Mouse (Mus musculus): Measurements from ENCODE around the gene Zfp612. TPM values are rescaled to one million over a fixed set of nuclear protein-coding genes. Genes with fewer than 3 reads are reported as not detected.
"Not testable (repeated sequence)": the region's sequence is repeated elsewhere in the genome, so short reads cannot be mapped to it uniquely, and the experiment has no call there.

The Zfp612 gene
- 10 to 100 TPM; 22.4 to 24.6 TPM for total RNA-seq (2021)
- long read RNA-seq, experiment 1, full-length matches to known transcripts = 10 of 18 reads
- long read RNA-seq, experiment 1, partial matches to known transcripts = 0 of 18 reads
- long read RNA-seq, experiment 1, other reads (novel, unspliced or antisense) = 8 of 18 reads
- long read RNA-seq, experiment 2, full-length matches to known transcripts = 10 of 18 reads
- long read RNA-seq, experiment 2, partial matches to known transcripts = 0 of 18 reads
- long read RNA-seq, experiment 2, other reads (novel, unspliced or antisense) = 8 of 18 reads

DNA sequence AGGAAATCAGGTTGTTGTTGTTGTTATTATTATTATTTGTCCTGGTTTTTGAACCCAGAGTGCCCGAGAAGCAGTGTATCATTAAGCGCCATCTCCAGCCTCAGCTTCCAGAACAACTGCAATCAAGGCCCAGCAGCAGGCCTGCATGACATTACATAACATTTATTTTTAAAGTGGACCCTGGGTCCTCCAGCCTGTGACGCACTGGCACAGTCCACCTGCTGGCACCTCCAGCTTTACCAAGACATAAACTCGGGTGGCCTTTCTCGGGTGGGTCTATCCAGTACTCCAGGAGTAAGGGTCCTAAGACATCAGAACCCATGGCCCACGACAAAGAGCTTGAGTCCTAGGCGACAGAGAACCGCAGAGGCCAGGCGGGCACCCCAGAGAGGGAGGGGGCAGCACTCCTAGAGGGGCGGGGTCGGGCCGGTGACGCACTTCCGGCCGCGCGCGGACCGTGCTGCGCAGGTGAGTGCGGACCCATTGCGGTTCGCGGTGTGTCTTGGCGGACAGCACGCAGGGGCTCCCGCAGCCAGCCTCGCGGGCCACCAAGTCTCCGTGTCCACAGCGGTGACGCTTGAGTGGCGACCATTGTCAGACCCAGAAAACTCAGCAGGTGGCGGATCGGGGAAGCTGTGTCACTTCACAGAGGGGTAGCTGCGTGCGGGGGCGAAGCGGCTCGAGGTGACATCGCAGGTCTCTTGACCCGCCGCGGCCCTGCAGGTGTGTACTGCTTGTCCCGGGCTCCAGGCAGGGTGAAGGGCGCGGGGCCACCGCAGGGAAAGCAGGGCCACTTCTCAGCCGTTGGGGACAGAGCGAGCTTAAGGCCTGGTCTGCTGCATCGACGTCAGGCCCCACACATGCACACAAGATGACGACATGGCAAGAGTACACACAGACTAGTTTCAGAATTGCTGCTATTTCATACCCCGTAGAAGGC is at the start of gene Zfp612:
Gene Zfp612 (plus strand): TSS at position 465 of the 940 bp plus-strand sequence.
- peak; percentile 29 to 50 for DNase-seq (ENCODE audit: low spot score in 2 of 2)

GRCm38 (mm10) chr8:110033771-110034170 is 45.8 kb upstream of the Zfp612 start:
- DNase-seq (ENCODE audit: low spot score in 2 of 2) = not testable (repeated sequence)

- DNase-seq (ENCODE audit: low spot score in 2 of 2) = no peak
These were observed 45.2 kb upstream of the Zfp612 start for GRCm38 (mm10) chr8:110034331-110034730.

- DNase-seq (ENCODE audit: low spot score in 2 of 2) = peak in 1 of 2 experiments; percentile 13
These were observed 43.4 kb upstream of the Zfp612 start for GRCm38 (mm10) chr8:110036156-110036555.

DNA sequence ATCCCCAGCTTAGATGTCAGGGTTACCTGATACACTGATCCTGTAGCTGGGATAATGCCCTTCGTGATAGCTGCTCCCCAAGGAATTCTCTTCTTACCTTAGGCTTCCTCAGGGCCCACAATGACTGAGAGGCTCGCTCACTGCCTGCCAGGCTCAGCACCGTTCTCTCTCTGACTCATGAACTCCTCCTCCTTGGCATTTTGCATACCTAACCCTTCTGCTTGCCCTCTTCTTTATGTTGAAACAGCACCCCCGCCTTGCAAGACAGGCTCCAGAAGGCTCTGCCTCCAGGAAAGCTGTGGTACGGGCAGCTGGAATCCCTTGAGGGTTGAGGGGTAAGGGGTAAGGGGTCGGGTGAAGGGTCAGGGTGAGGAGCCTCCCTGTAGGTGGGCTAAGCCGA is 40.3 kb upstream of the Zfp612 start:
- DNase-seq (ENCODE audit: low spot score in 2 of 2) = no peak

GRCm38 (mm10) chr8:110039659-110040058 is 39.9 kb upstream of the Zfp612 start, which contains the start of gene Chst4:
Gene Chst4, minus strand, starts transcription at chr8:110039740.
- DNase-seq (ENCODE audit: low spot score in 2 of 2) = no peak

DNA sequence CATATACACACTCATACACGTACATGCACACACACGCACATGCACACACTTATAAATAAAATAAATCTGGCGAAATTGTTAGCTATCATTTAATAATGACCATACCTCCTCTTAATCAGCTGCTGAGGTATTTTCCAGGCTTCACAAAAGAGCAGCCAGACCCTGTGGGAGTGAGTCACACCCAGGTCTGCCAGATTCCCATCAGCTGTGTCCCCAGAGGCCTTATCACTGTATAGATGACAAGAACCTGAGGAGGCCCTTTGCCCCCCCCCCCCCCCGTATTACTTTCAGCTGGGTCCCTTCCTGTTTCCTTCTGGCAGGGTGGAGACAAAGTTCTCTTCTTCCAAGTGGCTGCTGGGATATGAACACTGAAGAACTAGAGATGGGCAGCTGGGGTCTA is 39.0 kb upstream of the Zfp612 start:
- DNase-seq (ENCODE audit: low spot score in 2 of 2) = no peak

- DNase-seq (ENCODE audit: low spot score in 2 of 2) = no peak
These were observed 28.3 kb upstream of the Zfp612 start for GRCm38 (mm10) chr8:110051208-110051607.

- no peak for DNase-seq (ENCODE audit: low spot score in 2 of 2)
These were observed 21.3 kb upstream of the Zfp612 start for GRCm38 (mm10) chr8:110058207-110058606.

- DNase-seq (ENCODE audit: low spot score in 2 of 2) = no peak
These were observed 15.4 kb upstream of the Zfp612 start for GRCm38 (mm10) chr8:110064161-110064560.

DNA sequence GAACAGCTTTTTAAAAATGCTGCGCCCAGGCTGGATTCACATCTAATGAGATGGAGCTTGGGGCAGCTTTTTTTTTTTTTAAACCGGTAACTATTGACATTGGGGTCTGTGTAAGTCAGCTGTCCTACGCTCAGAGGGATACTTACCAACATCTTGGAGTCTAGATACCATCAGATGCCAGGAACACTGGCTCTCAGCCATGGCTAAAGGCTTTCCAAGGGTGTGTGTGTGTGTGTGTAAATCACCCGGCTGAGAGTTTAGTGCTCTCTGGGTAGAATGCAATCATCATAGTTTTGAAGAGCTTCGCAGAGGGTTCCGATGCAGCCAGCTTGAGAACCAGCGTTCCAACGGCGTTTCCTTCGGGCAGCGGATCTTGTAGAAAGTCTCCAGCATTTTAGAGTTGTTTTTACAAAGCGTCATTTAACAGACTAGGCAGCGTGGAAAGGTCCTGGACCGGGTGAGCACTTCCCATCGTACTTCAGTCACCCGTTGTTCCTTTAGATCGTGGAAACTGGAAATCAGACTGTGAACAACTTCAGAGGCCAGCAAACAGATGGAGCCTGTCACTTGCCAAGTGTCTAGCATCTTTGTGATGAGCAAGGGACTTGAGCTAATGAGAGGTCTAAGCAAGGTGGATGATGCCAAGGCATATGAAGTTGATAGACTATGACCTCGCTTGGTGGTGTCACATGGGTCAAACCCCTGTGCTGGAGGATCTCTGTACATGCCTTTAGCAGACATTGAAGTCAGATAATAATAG is 14.8 kb upstream of the Zfp612 start:
- DNase-seq (ENCODE audit: low spot score in 2 of 2) = no peak

DNA sequence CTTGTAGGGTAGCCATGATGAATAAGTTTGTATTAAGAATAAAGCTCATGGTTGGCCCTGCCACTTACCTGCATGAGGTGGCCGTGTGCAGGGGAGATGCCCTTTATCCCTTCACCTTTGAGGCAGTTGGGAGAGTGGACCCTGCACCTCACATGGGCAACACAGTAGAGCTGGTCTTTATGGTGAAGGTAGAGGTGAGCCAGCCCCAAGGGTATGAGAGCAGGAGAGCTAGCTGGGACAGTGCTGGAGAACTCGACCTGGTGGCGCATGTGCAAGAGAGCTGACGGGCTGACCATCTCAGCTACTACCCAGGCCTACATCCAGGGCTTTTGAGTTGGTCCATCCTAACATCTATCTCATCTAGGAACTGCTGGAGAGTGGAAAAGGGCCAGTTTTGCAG is 13.9 kb upstream of the Zfp612 start:
- DNase-seq (ENCODE audit: low spot score in 2 of 2) = no peak

GRCm38 (mm10) chr8:110069706-110070105 is 9.8 kb upstream of the Zfp612 start:
- DNase-seq (ENCODE audit: low spot score in 2 of 2) = no peak

DNA sequence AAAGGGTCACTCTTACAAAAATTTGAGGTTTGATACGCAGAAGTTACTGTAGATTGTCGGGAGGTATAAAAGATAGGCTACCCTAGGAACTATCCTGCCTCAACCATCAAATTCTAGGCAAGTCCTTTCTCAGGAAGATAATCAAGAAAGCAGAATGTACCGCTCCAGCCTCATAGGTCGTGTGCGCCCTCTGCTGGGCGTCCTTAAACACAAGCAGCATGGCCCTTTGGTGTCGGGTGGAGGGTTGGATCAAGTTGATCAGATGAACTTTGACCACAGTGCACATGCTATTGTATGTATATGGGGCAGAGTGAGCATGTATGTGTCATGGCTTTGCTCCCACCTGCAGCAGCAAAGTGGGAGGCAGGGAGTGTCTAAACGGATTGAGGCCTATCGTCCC is 7.9 kb upstream of the Zfp612 start:
- DNase-seq (ENCODE audit: low spot score in 2 of 2) = peak; percentile 29 to 61

DNA sequence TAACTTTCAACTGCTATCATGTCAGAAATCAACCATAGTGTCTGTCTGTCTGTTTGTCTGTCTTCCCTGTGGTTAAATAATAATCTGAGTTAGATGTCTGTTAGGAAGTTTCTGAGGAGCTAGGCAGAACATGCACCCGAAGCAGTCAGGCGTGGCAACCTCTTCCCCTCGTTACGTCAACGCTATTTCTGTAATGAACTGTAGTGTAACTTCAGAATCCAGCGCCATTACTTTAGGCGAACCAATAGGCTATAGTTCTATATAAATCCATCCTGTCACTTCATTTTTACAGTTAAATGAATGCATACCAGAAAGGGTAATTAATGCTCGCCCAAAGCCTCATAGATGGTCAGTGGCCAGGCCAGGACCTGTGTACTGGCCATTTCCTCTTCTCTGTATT is 5.0 kb upstream of the Zfp612 start:
- no peak for DNase-seq (ENCODE audit: low spot score in 2 of 2)

DNA sequence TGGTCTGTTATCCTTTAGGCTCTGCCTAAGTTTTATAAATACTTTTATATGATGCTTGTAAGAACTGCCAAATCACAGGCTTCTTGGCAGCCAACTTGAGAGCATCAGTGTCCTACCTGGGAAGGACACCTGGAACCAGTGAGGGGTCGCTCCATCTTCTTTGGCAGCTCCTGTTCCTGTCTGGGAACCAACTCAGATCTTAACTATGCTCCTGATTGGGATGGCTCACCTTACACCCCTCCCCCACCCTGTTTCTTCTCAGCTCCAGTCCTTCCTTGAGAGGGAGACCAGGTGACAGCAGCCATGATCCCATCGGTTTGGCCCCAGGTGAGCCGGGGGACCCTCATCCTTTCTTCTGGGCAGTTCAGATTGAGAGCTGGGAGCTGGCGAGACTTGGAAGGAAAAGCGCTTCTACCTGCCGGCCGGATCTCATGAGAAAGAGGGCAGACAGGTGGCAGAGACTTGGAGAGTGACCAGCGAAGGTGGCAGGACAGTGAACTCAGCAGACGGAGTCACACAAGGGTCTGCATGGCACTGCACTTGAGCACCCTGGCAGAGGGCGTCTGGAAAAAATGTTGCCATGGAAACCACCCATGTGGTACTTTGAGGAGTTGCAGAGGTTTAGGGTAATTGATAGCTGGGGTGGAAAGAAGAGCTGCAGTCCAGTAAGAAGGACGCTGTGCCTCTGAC is 3.0 kb downstream of the Zfp612 start:
- no peak for DNase-seq (ENCODE audit: low spot score in 2 of 2)

DNA sequence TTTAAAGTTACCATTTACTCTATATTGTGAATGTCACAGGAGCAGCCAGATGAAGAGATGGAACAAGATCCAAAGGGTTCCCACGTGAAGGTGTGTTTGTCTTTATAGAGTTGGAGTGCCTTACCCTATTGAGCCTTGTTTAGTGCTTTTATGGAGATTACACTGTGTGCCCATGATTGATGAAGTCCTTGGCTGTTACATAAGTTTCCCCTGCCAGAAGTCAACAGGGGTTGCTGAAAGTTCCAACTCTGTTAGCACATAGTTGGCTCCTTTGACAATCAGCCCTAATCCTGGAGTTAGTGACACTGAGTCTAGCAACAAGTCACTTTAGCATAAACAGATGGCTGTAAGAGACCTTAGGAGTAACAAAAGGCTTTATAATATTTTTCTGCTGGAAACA is 12.3 kb downstream of the Zfp612 start:
- DNase-seq (ENCODE audit: low spot score in 2 of 2) = no peak

DNA sequence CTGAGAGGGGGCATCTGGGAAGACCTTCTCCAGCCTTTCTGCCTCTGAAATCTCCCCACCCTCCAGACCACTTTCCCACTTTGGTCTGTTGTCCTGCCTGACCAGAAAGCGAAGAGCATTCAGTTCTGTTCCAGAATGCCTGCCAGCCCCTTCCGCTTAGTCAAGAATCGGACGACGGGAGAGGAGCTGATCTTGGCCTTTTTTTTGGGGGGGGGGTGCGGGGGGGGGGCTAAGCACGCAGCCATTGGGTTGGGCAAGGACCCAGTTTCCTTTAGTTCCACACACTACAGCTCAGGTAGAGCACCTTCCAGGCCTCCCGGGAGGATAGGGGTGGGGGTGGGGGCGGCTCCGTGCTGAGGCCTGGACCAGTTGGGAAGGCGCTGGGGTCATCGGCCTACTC is 21.4 kb downstream of the Zfp612 start, which contains the start of gene Gm21964:
Gene Gm21964 (plus strand): TSS at position 301 of the 400 bp plus-strand sequence.
- DNase-seq (ENCODE audit: low spot score in 2 of 2) = no peak

GRCm38 (mm10) chr8:110101676-110102075 is 22.1 kb downstream of the Zfp612 start:
- DNase-seq (ENCODE audit: low spot score in 2 of 2) = no peak

DNA sequence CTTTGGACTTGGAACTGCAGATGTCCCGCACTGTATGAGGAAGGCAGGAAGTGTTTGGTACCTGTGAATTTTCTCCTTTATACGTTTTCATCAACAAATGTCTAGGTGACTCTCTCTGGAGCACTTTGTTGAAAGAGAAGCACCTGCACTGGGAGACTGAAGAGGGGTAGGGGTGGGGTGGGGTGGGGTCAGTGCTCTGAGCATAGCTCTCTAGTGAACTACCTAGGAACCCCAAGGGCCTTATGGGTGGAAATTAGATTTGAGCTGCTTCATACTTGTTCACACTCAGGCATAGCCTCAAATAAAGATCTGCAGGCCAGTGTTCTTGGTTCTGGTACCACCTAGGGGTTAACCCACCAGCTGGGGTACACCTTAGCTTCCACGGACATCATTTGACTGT is 23.1 kb downstream of the Zfp612 start, which contains the start of gene Gm17720:
Gene Gm17720 (minus strand): TSS at position 101 of the 400 bp plus-strand sequence.
- DNase-seq (ENCODE audit: low spot score in 2 of 2) = no peak

DNA sequence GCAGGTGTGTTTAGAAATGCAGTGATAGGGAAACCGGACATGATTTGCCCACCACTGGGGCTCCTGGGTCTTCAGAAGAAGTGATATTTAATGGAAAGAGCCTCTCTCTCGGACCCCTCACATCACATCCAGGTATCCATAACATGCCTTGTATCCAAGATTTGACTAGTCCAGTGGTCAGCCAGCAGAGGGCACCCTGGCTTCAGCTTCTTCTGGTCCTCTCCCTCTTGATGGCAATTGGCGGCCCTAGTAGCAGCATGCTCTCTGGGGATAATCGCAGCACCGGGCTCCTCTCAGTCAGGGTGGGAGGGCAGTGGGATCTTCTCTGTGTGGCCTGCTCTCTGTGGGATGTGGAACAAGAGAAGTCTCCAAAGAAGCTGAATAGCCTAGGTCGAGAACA is 40.2 kb downstream of the Zfp612 start:
- peak; percentile 11 to 24 for DNase-seq (ENCODE audit: low spot score in 2 of 2)
